Mouse (Mus musculus) limb, embryonic 15.5 days (tissue): ENCODE data around the gene Rps26. TPM values are rescaled to one million over a fixed set of nuclear protein-coding genes. Genes with fewer than 3 reads are reported as not detected.
"Not testable (repeated sequence)": the region's sequence is repeated elsewhere in the genome, so short reads cannot be mapped to it uniquely, and the experiment has no call there.

Experiments
- ATAC-seq: fragments of 200-750 bp; cut with Nextera tagmentation; 2 replicates; pipeline ENCODE4 v1.8.0; 2017; ENCODE audit warnings: low read depth, moderate TSS enrichment; ENCODE audit not compliant: insufficient number of reproducible peaks, low FRiP score, low TSS enrichment
- H3K27ac ChIP-seq: fragments of 300-500 bp; sonication (generic); 2 replicates; pipeline ENCODE4 v1.5.1; 2015; ENCODE audit warnings: moderate library complexity, mild to moderate bottlenecking, inconsistent platforms
- H3K27me3 ChIP-seq: fragments of 300-500 bp; sonication (generic); 2 replicates; pipeline ENCODE4 v1.6.1; 2015; ENCODE audit warnings: inconsistent platforms
- H3K36me3 ChIP-seq: fragments of 300-500 bp; sonication (generic); 2 replicates; pipeline ENCODE4 v1.6.1; 2015; ENCODE audit warnings: inconsistent platforms
- H3K4me1 ChIP-seq: fragments of 300-500 bp; sonication (generic); 2 replicates; pipeline ENCODE4 v1.6.1; 2015; ENCODE audit warnings: inconsistent platforms
- H3K4me2 ChIP-seq: fragments of 300-500 bp; sonication (generic); 2 replicates; pipeline ENCODE4 v1.6.1; 2015; ENCODE audit warnings: mild to moderate bottlenecking, inconsistent platforms
- H3K4me3 ChIP-seq: fragments of 300-500 bp; sonication (generic); 2 replicates; pipeline ENCODE4 v1.5.1; 2015; ENCODE audit warnings: mild to moderate bottlenecking, inconsistent platforms
- H3K9ac ChIP-seq: fragments of 300-500 bp; sonication (generic); 2 replicates; pipeline ENCODE4 v1.6.1; 2015; ENCODE audit warnings: inconsistent platforms
- H3K9me3 ChIP-seq: fragments of 300-500 bp; sonication (generic); 2 replicates; pipeline ENCODE4 v1.6.1; 2016; ENCODE audit warnings: inconsistent platforms
- WGBS: fragments of 180-500 bp; shearing (Covaris S2); methylation state at CpG from one replicate; pipeline ENCODE4 v1.1.7; 2015; 5-methylcytosine and 5-hydroxymethylcytosine counted together
- polyA plus RNA-seq: library from polyadenylated mRNA; unstranded; fragments of >200 nt; fragmentation: Nextera tagmentation; extraction: Ambion mirVana; gene quantifications from 2 replicates; pipeline ENCODE4 v1.2.1, GENCODE M21; 2015

Gene Rps26
- polyA plus RNA-seq, 1 experiment from 2014 or later, result 840 TPM

GRCm38 (mm10) chr10:128619148-128619547, 7.4 kb downstream of the Rps26 start:
- not testable (repeated sequence) for H3K4me2 ChIP-seq, ATAC-seq, H3K9me3 ChIP-seq, H3K27ac ChIP-seq, H3K4me3 ChIP-seq, H3K9ac ChIP-seq, H3K27me3 ChIP-seq, H3K4me1 ChIP-seq
- H3K36me3 ChIP-seq, result peaks cover 12% of the 10 kb centered on the region
- 84% methylated on average over 5 of the region's 5 CpGs for WGBS

GRCm38 (mm10) chr10:128618570-128618969, 8.0 kb downstream of the Rps26 start:
- Histone ChIP-seq H3K9ac (no peak overlapping the region), H3K4me3 (no peak overlapping the region), H3K4me2 (no peak overlapping the region), H3K4me1 (no peaks in the 10 kb centered on the region), H3K36me3 (peaks cover 6% of the 10 kb centered on the region), H3K9me3 (no peaks in the 10 kb centered on the region), H3K27ac (no peak overlapping the region), H3K27me3 (no peaks in the 10 kb centered on the region)
- WGBS, result 79% methylated on average over 1 of the region's 1 CpGs
- no peak for ATAC-seq

GRCm38 (mm10) chr10:128615798-128616448, 10.6 kb downstream of the Rps26 start:
- not testable (repeated sequence) for H3K27ac ChIP-seq, H3K4me1 ChIP-seq, H3K4me2 ChIP-seq, H3K36me3 ChIP-seq, H3K9me3 ChIP-seq, H3K4me3 ChIP-seq, ATAC-seq, H3K9ac ChIP-seq, H3K27me3 ChIP-seq
- WGBS, result 89% methylated on average over 6 of the region's 7 CpGs

- no peak for ATAC-seq
- no peaks in the 10 kb centered on the region for H3K36me3 ChIP-seq
- H3K9me3 ChIP-seq, result no peaks in the 10 kb centered on the region
- H3K4me2 ChIP-seq, result no peak overlapping the region
- H3K4me1 ChIP-seq, result 0 out of 2 replicates have a peak, but pooled peaks cover 3% of the 10 kb centered on the region
- no peaks in the 10 kb centered on the region for H3K27me3 ChIP-seq
- H3K9ac ChIP-seq, result no peak overlapping the region
- WGBS, result 58% methylated on average over 3 of the region's 3 CpGs
- H3K4me3 ChIP-seq, result no peak overlapping the region
- H3K27ac ChIP-seq, result no peak overlapping the region
Measured at GRCm38 (mm10) chr10:128614934-128615333, 11.6 kb downstream of the Rps26 start.

GRCm38 (mm10) chr10:128613820-128614219, 12.7 kb downstream of the Rps26 start:
- not testable (repeated sequence) for H3K9me3 ChIP-seq, H3K9ac ChIP-seq, H3K36me3 ChIP-seq, H3K27me3 ChIP-seq, ATAC-seq, H3K4me1 ChIP-seq, H3K4me2 ChIP-seq, H3K4me3 ChIP-seq, H3K27ac ChIP-seq
- WGBS, result 69% methylated on average over 4 of the region's 4 CpGs

- 47% methylated on average over 6 of the region's 6 CpGs for WGBS
- Histone ChIP-seq H3K4me1 (0 out of 2 replicates have a peak, but pooled peaks cover 3% of the 10 kb centered on the region), H3K27me3 (no peaks in the 10 kb centered on the region), H3K9me3 (no peaks in the 10 kb centered on the region), H3K27ac (no peak overlapping the region), H3K9ac (no peak overlapping the region), H3K4me3 (no peak overlapping the region), H3K36me3 (no peaks in the 10 kb centered on the region), H3K4me2 (no peak overlapping the region)
- no peak for ATAC-seq
Measured at GRCm38 (mm10) chr10:128613154-128613440, 13.4 kb downstream of the Rps26 start.

- Histone ChIP-seq H3K4me1 (0 out of 2 replicates have a peak, but pooled peaks cover 3% of the 10 kb centered on the region), H3K4me3 (no peak overlapping the region), H3K4me2 (peak overlapping the region; percentile 29; the same call in 1 of the 2 replicates), H3K27ac (no peak overlapping the region), H3K36me3 (no peaks in the 10 kb centered on the region), H3K9ac (no peak overlapping the region), H3K27me3 (no peaks in the 10 kb centered on the region), H3K9me3 (no peaks in the 10 kb centered on the region)
- 13% methylated on average over 16 of the region's 16 CpGs for WGBS
- peak; percentile 44; the same call in 1 of the 2 replicates for ATAC-seq
Measured at GRCm38 (mm10) chr10:128612433-128613153, 14.0 kb downstream of the Rps26 start.

GRCm38 (mm10) chr10:128606483-128606882, 20.1 kb downstream of the Rps26 start:
- H3K4me2 ChIP-seq, result no peak overlapping the region
- no peak overlapping the region for H3K9ac ChIP-seq
- H3K27me3 ChIP-seq, result no peaks in the 10 kb centered on the region
- no peak overlapping the region for H3K27ac ChIP-seq
- no peaks in the 10 kb centered on the region for H3K4me1 ChIP-seq
- no peak overlapping the region for H3K4me3 ChIP-seq
- 36% methylated on average over 2 of the region's 2 CpGs for WGBS
- no peaks in the 10 kb centered on the region for H3K9me3 ChIP-seq
- no peak for ATAC-seq
- H3K36me3 ChIP-seq, result no peaks in the 10 kb centered on the region

- WGBS, result 77% methylated on average over 4 of the region's 4 CpGs
- no peak for ATAC-seq
- H3K36me3 ChIP-seq, result no peaks in the 10 kb centered on the region
Measured at GRCm38 (mm10) chr10:128602470-128603128, 23.9 kb downstream of the Rps26 start.

GRCm38 (mm10) chr10:128601499-128601898, 25.0 kb downstream of the Rps26 start:
- H3K27ac ChIP-seq, result no peak overlapping the region
- H3K4me1 ChIP-seq, result no peaks in the 10 kb centered on the region
- whole genome bisulfite sequencing, result 88% methylated on average over 1 of the region's 1 CpGs
- H3K4me3 ChIP-seq, result no peak overlapping the region
- H3K4me2 ChIP-seq, result no peak overlapping the region
- H3K36me3 ChIP-seq, result no peaks in the 10 kb centered on the region
- ATAC-seq, result no peak
- no peaks in the 10 kb centered on the region for H3K27me3 ChIP-seq
- no peak overlapping the region for H3K9ac ChIP-seq
- H3K9me3 ChIP-seq, result no peaks in the 10 kb centered on the region

More at GRCm38 (mm10) chr10:128602470-128603128, 23.9 kb downstream of the Rps26 start:
- no peaks in the 10 kb centered on the region for H3K4me1 ChIP-seq
- H3K9me3 ChIP-seq, result no peaks in the 10 kb centered on the region
- no peak overlapping the region for H3K4me3 ChIP-seq
- H3K9ac ChIP-seq, result no peak overlapping the region
- no peak overlapping the region for H3K4me2 ChIP-seq
- no peaks in the 10 kb centered on the region for H3K27me3 ChIP-seq
- H3K27ac ChIP-seq, result no peak overlapping the region

- Histone ChIP-seq H3K9me3 (no peaks in the 10 kb centered on the region), H3K36me3 (no peaks in the 10 kb centered on the region), H3K9ac (no peak overlapping the region), H3K4me3 (no peak overlapping the region), H3K4me2 (no peak overlapping the region), H3K27ac (no peak overlapping the region), H3K4me1 (no peaks in the 10 kb centered on the region), H3K27me3 (no peaks in the 10 kb centered on the region)
- 34% methylated on average over 2 of the region's 2 CpGs for whole genome bisulfite sequencing
- ATAC-seq, result no peak
Measured at GRCm38 (mm10) chr10:128598476-128598875, 28.1 kb downstream of the Rps26 start.

GRCm38 (mm10) chr10:128592797-128593196, 33.8 kb downstream of the Rps26 start:
- no peak overlapping the region for H3K4me3 ChIP-seq
- no peaks in the 10 kb centered on the region for H3K36me3 ChIP-seq
- no peak overlapping the region for H3K9ac ChIP-seq
- no peaks in the 10 kb centered on the region for H3K9me3 ChIP-seq
- H3K27me3 ChIP-seq, result peaks cover 21% of the 10 kb centered on the region
- no peak for ATAC-seq
- WGBS, result 80% methylated on average over 5 of the region's 5 CpGs
- no peak overlapping the region for H3K4me2 ChIP-seq
- H3K4me1 ChIP-seq, result peaks cover 19% of the 10 kb centered on the region
- H3K27ac ChIP-seq, result no peak overlapping the region
